In the genomic region with DNA sequence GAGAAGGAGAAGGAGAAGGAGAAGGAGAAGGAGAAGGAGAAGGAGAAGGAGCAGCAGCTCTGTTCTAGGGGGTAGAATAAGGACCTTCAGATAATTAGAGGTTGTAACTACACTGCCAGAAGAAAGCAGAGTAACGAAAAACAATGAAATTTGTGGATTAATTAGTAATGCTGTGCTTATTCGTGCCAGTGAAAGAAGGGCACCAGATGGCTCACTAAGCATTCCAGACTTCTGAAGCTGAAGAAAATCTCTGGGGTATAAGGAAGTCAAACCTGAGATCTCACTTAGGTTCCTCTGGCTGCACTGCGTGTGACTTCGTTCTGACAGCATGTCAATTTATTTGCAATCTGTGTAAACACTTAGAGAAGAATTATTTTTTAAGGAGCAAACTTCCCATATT, we compare ENCODE assay signal across 26 mouse cellular contexts.
"Had no signal": no experiment of that assay in that cellular context is flagged by ENCODE, and none has a peak within 500 bp of the region (broad histone marks: within the 10 kb centered on the region; RNA-seq: fewer than 3 reads in every experiment).

No protein-coding gene starts in this region.

- H3K9ac ChIP-seq: heart, embryonic 13.5 days; heart, embryonic 15.5 days; hindbrain, embryonic 12.5 days; hindbrain, embryonic 15.5 days; intestine, embryonic 15.5 days; limb, embryonic 12.5 days; liver, embryonic 13.5 days had no signal

- H3K4me2 ChIP-seq: heart, embryonic 11.5 days; heart, embryonic 13.5 days; heart, embryonic 15.5 days; hindbrain, embryonic 12.5 days; hindbrain, embryonic 15.5 days; intestine, embryonic 15.5 days; limb, embryonic 12.5 days; liver, embryonic 11.5 days; liver, embryonic 13.5 days had no signal

- H3K27me3 ChIP-seq: intestine, embryonic 15.5 days had no signal

- ATAC-seq: inflammation-experienced regulatory T-cells, adult 6 months; intestine, embryonic 15.5 days; intestine, postnatal 0 days had no signal

- H3K27ac ChIP-seq: heart, adult 2 months; heart, embryonic 13.5 days; heart, embryonic 15.5 days; hindbrain, embryonic 10.5 days; hindbrain, embryonic 12.5 days; hindbrain, embryonic 15.5 days; intestine, embryonic 15.5 days; layer of hippocampus, adult 2 months; left cerebral cortex, adult 2 months; limb, embryonic 10.5 days; limb, embryonic 12.5 days; liver, embryonic 13.5 days had no signal

- H3K36me3 ChIP-seq: heart, embryonic 13.5 days; heart, embryonic 15.5 days; hindbrain, embryonic 10.5 days; hindbrain, embryonic 12.5 days; hindbrain, embryonic 15.5 days; intestine, embryonic 15.5 days; limb, embryonic 10.5 days; limb, embryonic 12.5 days; liver, embryonic 13.5 days had no signal

- DNase-seq: gastrocnemius, postnatal 14 days; gastrocnemius, postnatal 36 days; heart, adult 2 months; heart, postnatal 14 days; heart, postnatal 36 days; kidney, adult 18-20 months; kidney, adult 8-10 months; kidney, postnatal 10 days; kidney, postnatal 25 days; kidney, postnatal 4 days; liver; liver, embryonic 13.5 days had no signal

- H3K9me3 ChIP-seq: heart, embryonic 13.5 days; heart, embryonic 15.5 days; hindbrain, embryonic 10.5 days; hindbrain, embryonic 12.5 days; hindbrain, embryonic 15.5 days; intestine, embryonic 15.5 days; limb, embryonic 10.5 days; limb, embryonic 12.5 days; liver, embryonic 13.5 days had no signal

- H3K4me3 ChIP-seq: heart, adult 2 months; heart, embryonic 13.5 days; heart, embryonic 15.5 days; hindbrain, embryonic 10.5 days; hindbrain, embryonic 12.5 days; hindbrain, embryonic 15.5 days; intestine, embryonic 15.5 days; layer of hippocampus, adult 2 months; left cerebral cortex, adult 2 months; limb, embryonic 10.5 days; limb, embryonic 12.5 days; liver, embryonic 13.5 days had no signal
